Mouse (Mus musculus) kidney, postnatal 0 days (tissue): Measurements from ENCODE around the gene Gm45716. TPM values are rescaled to one million over a fixed set of nuclear protein-coding genes. Genes with fewer than 3 reads are reported as not detected.

Experiments
- ATAC-seq: fragments of 200-750 bp; cut with Nextera tagmentation; replicated peaks from 2 replicates; pipeline ENCODE4 v1.8.0; 2017; ENCODE audit warnings: low read depth, moderate number of reproducible peaks, moderate TSS enrichment, moderate library complexity; ENCODE audit not compliant: low FRiP score
- DNase-seq: peaks from one replicate; pipeline ENCODE4 v3.0.0-alpha.2; 2016; ENCODE audit warnings: low spot score
- H3K27ac ChIP-seq: fragments of 300-500 bp; sonication (generic); 2 replicates; pipeline ENCODE4 v1.5.1; 2014; ENCODE audit warnings: mild to moderate bottlenecking
- H3K27me3 ChIP-seq: fragments of 300-500 bp; sonication (generic); 2 replicates; pipeline ENCODE4 v1.6.1; 2014; ENCODE audit warnings: low read length, mixed read lengths; ENCODE audit not compliant: insufficient read depth
- H3K36me3 ChIP-seq: fragments of 300-500 bp; sonication (generic); 2 replicates; pipeline ENCODE4 v1.6.1; 2014; ENCODE audit warnings: low read length, mixed read lengths; ENCODE audit not compliant: insufficient read depth
- H3K4me1 ChIP-seq: fragments of 300-500 bp; sonication (generic); replicated peaks from 2 replicates; pipeline ENCODE4 v1.6.1; 2014; ENCODE audit warnings: antibody characterized with exemption, low read length, mixed read lengths; ENCODE audit not compliant: insufficient read depth
- H3K4me2 ChIP-seq: fragments of 300-500 bp; sonication (generic); 2 replicates; pipeline ENCODE4 v1.6.1; 2014; ENCODE audit warnings: mild to moderate bottlenecking, low read length, moderate library complexity, mixed read lengths
- H3K4me3 ChIP-seq: fragments of 300-500 bp; sonication (generic); replicated peaks from 2 replicates; pipeline ENCODE4 v1.5.1; 2014; ENCODE audit warnings: low read depth, low read length
- H3K9ac ChIP-seq: fragments of 300-500 bp; sonication (generic); 2 replicates; pipeline ENCODE4 v1.6.1; 2014; ENCODE audit warnings: low read depth, low read length
- H3K9me3 ChIP-seq: fragments of 300-500 bp; sonication (generic); replicated peaks from 2 replicates; pipeline ENCODE4 v1.6.1; 2016; ENCODE audit warnings: low read length, inconsistent platforms, mixed read lengths
- CTCF ChIP-seq: IDR thresholded peaks from 2 replicates; pipeline ENCODE4 v1.5.1; 2016; ENCODE audit warnings: antibody characterized with exemption, low read depth, mild to moderate bottlenecking, moderate library complexity
- WGBS: fragments of 180-500 bp; shearing (Covaris S2); extraction: QIAGEN DNeasy Blood & Tissue Kit; methylation state at CpG from one replicate; pipeline ENCODE4 v1.1.7; 2014; 5-methylcytosine and 5-hydroxymethylcytosine counted together
- polyA plus RNA-seq: library from polyadenylated mRNA; unstranded; fragments of >200 nt; fragmentation: Nextera tagmentation; extraction: Ambion mirVana; gene quantifications from 2 replicates; pipeline ENCODE4 v1.2.1, GENCODE M21; 2015

Gm45716 gene
- polyA plus RNA-seq, 1 experiment from 2014 or later = 13.9 TPM

GRCm38 (mm10) chr11:90294622-90295021, 107.1 kb downstream of the Gm45716 start:
- 85% methylated on average over 2 of the region's 2 CpGs for WGBS

More at GRCm38 (mm10) chr11:90294622-90295021, 107.1 kb downstream of the Gm45716 start:
- ATAC-seq (no peak), DNase-seq (no peak)
- H3K4me2 ChIP-seq = no peak overlapping the region
- H3K27ac ChIP-seq = no peak overlapping the region
- H3K9me3 ChIP-seq = no peaks in the 10 kb centered on the region
- no peaks in the 10 kb centered on the region for H3K36me3 ChIP-seq
- no peaks in the 10 kb centered on the region for H3K27me3 ChIP-seq
- no peak overlapping the region for H3K4me3 ChIP-seq
- no peaks in the 10 kb centered on the region for H3K4me1 ChIP-seq
- H3K9ac ChIP-seq = no peak overlapping the region
- TF ChIP-seq CTCF = no peak

Other genes starting within 250 kb of the Gm45716 start
- 11.7 and 13.9 TPM in 2 replicates for gene Pctp, start 184.8 kb upstream of the Gm45716 start, polyA plus RNA-seq
- 37.3 and 37.9 TPM in 2 replicates for gene Tmem100, start 157.3 kb upstream of the Gm45716 start, polyA plus RNA-seq
- gene Mmd, start 61.8 kb downstream of the Gm45716 start, polyA plus RNA-seq = 29.8 and 32.6 TPM in 2 replicates
- gene Hlf, start 203.2 kb downstream of the Gm45716 start, polyA plus RNA-seq = 2.4 and 2.6 TPM in 2 replicates